Comparison of ENCODE assay signal across 27 mouse cellular contexts in genomic region chr9:75365195-75365594, GRCm38 (mm10). TPM values are rescaled to one million over a fixed set of nuclear protein-coding genes. Genes with fewer than 3 reads are reported as not detected.
DNase-seq lines count a peak whose midpoint lies in the region; ATAC-seq and TF ChIP-seq lines count a peak whose summit lies in the region.
"Had no signal": no experiment of that assay in that cellular context is flagged by ENCODE, and none has a peak within 500 bp of the region (broad histone marks: within the 10 kb centered on the region; RNA-seq: fewer than 3 reads in every experiment).

No protein-coding gene starts in this region.

- no peak overlapping the region for H3K9ac ChIP-seq in neural tube, embryonic 15.5 days (replicated peaks)

- no peak for TF ChIP-seq POLR2A in testis, adult 2 months (IDR thresholded peaks at IDR 0.05; ENCODE audit: control insufficient read depth, low read depth, low read length)

- no peak overlapping the region for H3K4me2 ChIP-seq in neural tube, embryonic 15.5 days

- H3K27ac ChIP-seq in testis, adult 2 months (ENCODE audit: control insufficient read depth, insufficient read depth, low read depth, low read length) = peak overlapping the region; percentile 61; the same call in 1 of the 2 replicates
- H3K27ac ChIP-seq in neural tube, embryonic 15.5 days (replicated peaks) = no peak overlapping the region

- TF ChIP-seq CTCF in testis, adult 2 months (IDR thresholded peaks at IDR 0.05; ENCODE audit: control insufficient read depth, insufficient read depth, insufficient replicate concordance, low read depth, low read length) = no peak

- H3K9me3 ChIP-seq in neural tube, embryonic 15.5 days (replicated peaks) = no peaks in the 10 kb centered on the region
- H3K9me3 ChIP-seq: G1E had no signal

- WGBS in neural tube, embryonic 15.5 days = 65% methylated on average over 4 of the region's 4 CpGs

- no peaks in the 10 kb centered on the region for H3K27me3 ChIP-seq in testis, adult 2 months (ENCODE audit: control insufficient read depth, insufficient read depth, low read length)
- no peaks in the 10 kb centered on the region for H3K27me3 ChIP-seq in neural tube, embryonic 15.5 days (replicated peaks)
- H3K27me3 ChIP-seq: CH12.LX, Patski had no signal

- ATAC-seq in neural tube, embryonic 15.5 days (ENCODE audit: low FRiP score) = no peak
- ATAC-seq: activated CD4-positive, CD25-positive, alpha-beta regulatory T cell, adult 4 months; CD4-positive, CD25-positive, alpha-beta regulatory T cell, adult 4 months; Patski had no signal

- H3K4me1 ChIP-seq in testis, adult 2 months (ENCODE audit: control insufficient read depth, insufficient read depth, low read length) = peaks cover 3% of the 10 kb centered on the region
- H3K4me1 ChIP-seq in neural tube, embryonic 15.5 days = no peaks in the 10 kb centered on the region

- DNase-seq in testis, postnatal 10 days (ENCODE audit: low spot score) = no peak
- DNase-seq in ES-CJ7 (ENCODE audit: low read depth, low spot score) (peak; percentile 55), R1 (ENCODE audit: low read depth, low spot score) (peak; percentile 88), ZHBTc4 (ENCODE audit: low read depth, low spot score) (peak; percentile 35)
- DNase-seq in heart, adult 18-20 months = no peak
- DNase-seq in right cerebral cortex, postnatal 10 days (ENCODE audit: low spot score in 2 of 2) = no peak
- DNase-seq: adrenal gland, adult 2 months; adrenal gland, adult 8-10 months; adrenal gland, postnatal 10 days; adrenal gland, postnatal 14 days; adrenal gland, postnatal 25 days; adrenal gland, postnatal 36 days; B cell, adult 2 months; cerebellum, adult 11 months; cerebellum, adult 11-12 months; cerebellum, adult 18-20 months; cerebellum, adult 2 months; cerebellum, adult 8-10 months had no signal

- H3K36me3 ChIP-seq in testis, adult 2 months (ENCODE audit: control insufficient read depth, insufficient read depth, low read length) = no peaks in the 10 kb centered on the region
- H3K36me3 ChIP-seq in neural tube, embryonic 15.5 days = no peaks in the 10 kb centered on the region
- H3K36me3 ChIP-seq: G1E had no signal

- no peak overlapping the region for H3K4me3 ChIP-seq in testis, adult 2 months (ENCODE audit: control insufficient read depth, low read depth, low read length)
- H3K4me3 ChIP-seq in neural tube, embryonic 15.5 days (replicated peaks) = no peak overlapping the region

RNA-seq across cellular contexts. Expression of gene Bcl2l10, which starts 17.6 kb away (rescaled TPM):
- 0.08 TPM in 1 of 2 replicates, not detected in the other for polyA plus RNA-seq in testis, adult 2 months (2012; rRNA removed)
- not detected in 2 replicates for polyA plus RNA-seq in neural tube, embryonic 15.5 days (2015; fragmentation: Nextera tagmentation; extraction: Ambion mirVana)
- total RNA-seq in heart, adult 18-20 months (2021) = under 1 TPM in 1 of 2 experiments, not detected in 1; 0.23 TPM
- total RNA-seq: adrenal gland, postnatal 14 days; adrenal gland, postnatal 25 days; CH12.LX; MEL had no signal
- polyA plus RNA-seq: activated CD4-positive, CD25-positive, alpha-beta regulatory T cell, adult 4 months; C2C12; G1E had no signal

RNA-seq across cellular contexts. Expression of gene Mapk6, which starts 44.6 kb away (rescaled TPM):
- polyA plus RNA-seq in testis, adult 2 months (2012; rRNA removed) = 204 and 209 TPM in 2 replicates
- 133 and 150 TPM in 2 replicates for polyA plus RNA-seq in neural tube, embryonic 15.5 days (2015; fragmentation: Nextera tagmentation; extraction: Ambion mirVana)
- total RNA-seq in heart, adult 18-20 months (2021) = 10 to 100 TPM; 26.0 to 26.2 TPM

RNA-seq across cellular contexts. Expression of gene Gnb5, which starts 59.1 kb away (rescaled TPM):
- polyA plus RNA-seq in testis, adult 2 months (2012; rRNA removed) = 3.7 and 4.0 TPM in 2 replicates
- 85.1 and 97.4 TPM in 2 replicates for polyA plus RNA-seq in neural tube, embryonic 15.5 days (2015; fragmentation: Nextera tagmentation; extraction: Ambion mirVana)
- 10 to 100 TPM; 21.9 to 24.9 TPM for total RNA-seq in heart, adult 18-20 months (2021)
- polyA plus RNA-seq: G1E had no signal

Comparison
In these comparisons a context has a peak if more than half of its experiments do, and no peak if none do; other contexts are left out.
1. DNase-seq: peak in ES-CJ7 (single experiment), R1 (single experiment) and ZHBTc4 (single experiment); none in testis, postnatal 10 days (single experiment), heart, adult 18-20 months (0 of 2) and right cerebral cortex, postnatal 10 days (0 of 2).
2. RNA of gene Gnb5, which starts 59.1 kb away (polyA plus RNA-seq): 85.1 to 97.4 TPM in neural tube, embryonic 15.5 days; 3.7 to 4.0 TPM in testis, adult 2 months; every median in the first group is over 10 times any median in the second.